Mouse (Mus musculus) heart, adult 18-20 months (tissue): ENCODE data around the gene Polh. TPM values are rescaled to one million over a fixed set of nuclear protein-coding genes. Genes with fewer than 3 reads are reported as not detected.

Source experiments
- DNase-seq, 2 experiments: peaks; one replicate each; pipeline ENCODE4 v3.0.0; 2021 to 2022; ENCODE audit warnings: mixed read lengths in 1 of 2
- long read RNA-seq, 2 experiments: library from polyadenylated mRNA; stranded (forward); transcript quantifications; one replicate each; pipeline ENCODE4 v2.0.0; 2021
- total RNA-seq, 2 experiments: library from RNA; stranded (reverse); gene quantifications; 2 replicates each; pipeline ENCODE4 v1.2.3; 2021

Polh gene
- total RNA-seq, result 1 to 10 TPM; 8.0 to 9.5 TPM
- long read RNA-seq, experiment 1, partial matches to known transcripts, result 0 of 1 reads
- long read RNA-seq, experiment 1, other reads (novel, unspliced or antisense), result 0 of 1 reads
- long read RNA-seq, experiment 2, partial matches to known transcripts, result 0 of 1 reads
- long read RNA-seq, experiment 2, other reads (novel, unspliced or antisense), result 0 of 1 reads

DNA sequence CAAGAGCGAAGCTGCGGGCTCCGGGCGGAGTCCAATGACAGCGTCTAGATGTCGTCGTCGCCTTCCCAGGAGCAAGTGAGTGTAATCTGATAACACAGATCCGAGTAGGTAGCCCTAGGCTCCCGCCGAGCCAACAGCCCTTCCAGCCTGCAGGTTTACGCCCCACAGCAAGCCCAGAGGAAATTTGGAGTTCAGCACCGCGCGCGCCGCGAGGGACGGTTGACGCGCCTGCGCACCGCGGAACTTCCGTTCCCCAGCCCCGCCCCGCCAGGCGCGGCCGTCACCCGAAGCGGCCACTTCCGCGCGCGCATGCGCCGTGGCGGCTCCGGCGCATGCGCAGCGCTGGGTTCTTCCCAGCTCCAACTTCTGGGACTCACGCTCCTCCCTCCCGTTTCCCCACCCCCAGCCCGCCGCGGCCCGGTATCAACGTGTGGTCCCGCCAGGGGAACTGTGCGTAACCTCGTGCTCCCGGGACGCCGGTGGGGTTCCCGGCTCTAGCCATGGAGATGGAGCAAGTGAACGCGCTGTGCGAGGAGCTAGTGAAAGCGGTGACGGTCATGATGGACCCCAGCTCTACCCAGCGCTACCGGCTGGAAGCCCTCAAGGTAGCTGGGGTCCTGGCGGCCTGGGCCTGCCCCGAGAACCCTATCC is at the start of gene Polh, which contains the start of gene Xpo5:
TSS of gene Polh (minus strand) at position 225 of the 651 bp plus-strand sequence.
TSS of gene Xpo5 (plus strand) at position 362 of the 651 bp plus-strand sequence.
- peak; percentile 93 to 95 for DNase-seq

DNA sequence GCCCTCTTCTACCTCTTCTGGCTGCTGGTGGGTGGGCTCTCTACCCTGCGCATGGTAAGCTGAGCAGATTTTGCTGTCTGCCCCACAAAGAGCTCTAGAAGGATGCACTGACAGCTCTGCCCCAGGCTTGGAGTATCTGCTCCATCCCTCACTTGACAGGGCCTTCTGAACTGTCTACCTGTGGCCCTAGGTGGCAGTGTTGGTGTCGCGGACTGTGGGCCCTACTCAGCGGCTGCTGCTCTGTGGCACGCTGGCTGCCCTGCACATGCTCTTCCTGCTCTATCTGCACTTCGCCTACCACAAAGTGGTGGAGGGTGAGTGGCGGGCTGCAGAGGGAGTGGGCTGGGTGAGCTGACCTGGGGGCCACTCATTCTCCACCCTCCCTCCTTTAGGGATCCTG is 48.7 kb upstream of the Polh start:
- no peak for DNase-seq

DNA sequence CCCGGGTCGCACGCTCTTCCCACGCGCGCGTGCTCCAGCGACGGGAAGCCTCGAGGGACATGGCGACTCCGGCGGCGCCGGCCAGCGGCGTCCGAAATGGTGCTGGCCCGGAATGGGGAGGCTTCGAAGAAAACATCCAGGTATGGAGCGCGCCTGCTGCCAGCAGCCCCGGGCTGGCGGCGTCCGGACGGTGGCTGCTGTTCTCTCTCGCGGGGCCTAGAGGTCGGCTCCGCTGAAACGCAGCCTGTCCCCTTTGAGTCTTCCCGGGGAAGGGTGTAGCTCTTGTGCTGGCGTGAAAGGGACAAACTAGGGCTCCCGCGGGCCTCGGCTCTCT is 45.7 kb upstream of the Polh start:
- DNase-seq, result no peak

DNA sequence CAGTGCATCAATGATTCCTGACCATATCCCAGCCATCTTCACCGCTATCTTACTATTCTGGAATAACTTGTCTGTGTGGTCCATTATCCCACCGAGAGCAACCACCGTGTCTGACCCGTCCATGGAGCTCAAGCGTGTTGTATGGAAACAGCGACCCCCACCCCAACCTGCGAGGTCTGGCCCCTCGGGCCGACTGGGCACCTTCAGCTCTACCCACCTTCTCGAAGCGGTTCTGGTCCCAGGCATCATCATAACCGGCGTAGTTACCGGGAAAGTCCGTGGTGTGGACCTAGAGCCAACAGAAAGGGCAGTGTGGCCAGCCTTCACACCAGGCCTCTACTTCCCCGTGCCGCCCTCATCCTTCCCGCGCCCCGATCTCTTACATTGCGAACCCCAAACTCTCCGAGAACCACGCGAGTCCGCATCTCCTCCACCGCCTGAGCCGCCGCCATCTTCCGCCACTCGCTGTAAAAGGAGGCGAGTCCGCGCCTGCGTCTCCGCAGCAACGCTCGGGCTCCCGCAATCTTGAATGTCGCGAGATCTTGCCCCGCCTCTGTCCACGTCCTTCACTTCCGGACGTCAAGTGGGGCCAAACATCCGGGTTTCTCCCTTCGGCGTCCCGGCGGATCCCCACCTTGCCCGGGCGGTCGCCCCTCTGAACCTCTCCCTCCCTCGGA is 45.2 kb upstream of the Polh start, which contains the start of the genes Polr1c and Yipf3:
TSS of gene Polr1c (minus strand) at position 543 of the 677 bp plus-strand sequence.
TSS of gene Yipf3 (plus strand) at position 569 of the 677 bp plus-strand sequence.
- peak; percentile 97 to 98 for DNase-seq

DNA sequence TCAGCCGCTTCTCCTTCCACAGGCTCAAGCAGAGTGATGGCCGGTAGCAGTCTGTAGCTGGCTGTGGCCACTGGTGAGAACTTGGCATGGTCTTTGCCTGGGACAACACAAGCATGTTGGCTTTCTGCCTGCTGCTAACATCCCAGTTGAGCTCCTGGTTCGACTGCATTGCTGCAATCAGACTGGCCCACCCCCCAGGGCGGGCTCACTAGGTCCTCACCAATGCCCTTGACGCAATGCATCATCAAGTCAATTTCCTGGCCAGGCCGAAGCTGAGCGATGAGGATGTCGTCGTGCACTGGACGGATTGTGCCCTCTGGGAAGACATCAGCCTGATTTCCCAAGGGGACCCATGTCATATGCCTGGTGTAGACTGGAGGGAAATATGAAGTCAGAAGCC is 42.1 kb upstream of the Polh start:
- peak in 1 of 2 experiments; percentile 22 for DNase-seq

DNA sequence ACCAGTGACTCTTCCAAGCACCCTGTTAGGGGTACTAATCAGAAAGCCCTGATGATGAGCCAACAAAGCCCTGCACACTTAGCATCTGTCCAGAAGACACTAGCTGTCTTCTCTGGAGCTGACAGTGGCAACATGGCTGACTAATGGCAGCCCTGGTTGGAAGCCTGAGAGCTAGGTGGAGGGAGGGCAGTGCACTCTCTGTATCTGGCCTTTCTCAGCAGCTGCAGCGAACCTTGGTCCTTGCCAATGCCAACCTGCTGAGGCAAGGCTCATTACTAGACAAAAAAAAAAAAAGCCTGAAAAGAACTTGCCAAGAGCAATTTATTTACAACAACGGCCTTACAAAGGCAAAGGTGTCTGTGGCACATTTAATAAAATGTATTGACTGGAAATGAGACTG is 41.2 kb upstream of the Polh start:
- no peak for DNase-seq

DNA sequence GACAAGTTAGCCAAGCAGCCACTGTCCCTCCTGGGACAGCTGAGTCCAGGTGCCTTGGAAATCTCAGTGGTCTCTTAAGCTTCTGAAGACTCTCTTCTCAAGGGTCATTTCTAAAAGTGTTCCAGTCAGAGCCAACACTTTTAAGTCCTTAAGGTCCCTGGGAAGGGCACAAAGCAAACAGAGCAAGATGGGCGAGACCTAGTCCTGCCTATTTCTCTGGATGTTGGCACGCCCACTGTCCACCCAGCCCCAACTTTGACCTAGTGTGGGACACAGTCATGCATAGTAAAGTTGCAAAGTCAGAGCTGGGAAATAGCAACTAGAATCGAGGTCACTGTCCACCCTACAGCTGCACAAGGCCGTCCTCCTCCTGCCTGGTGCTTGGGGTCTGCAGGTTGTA is 40.5 kb upstream of the Polh start:
- no peak for DNase-seq

DNA sequence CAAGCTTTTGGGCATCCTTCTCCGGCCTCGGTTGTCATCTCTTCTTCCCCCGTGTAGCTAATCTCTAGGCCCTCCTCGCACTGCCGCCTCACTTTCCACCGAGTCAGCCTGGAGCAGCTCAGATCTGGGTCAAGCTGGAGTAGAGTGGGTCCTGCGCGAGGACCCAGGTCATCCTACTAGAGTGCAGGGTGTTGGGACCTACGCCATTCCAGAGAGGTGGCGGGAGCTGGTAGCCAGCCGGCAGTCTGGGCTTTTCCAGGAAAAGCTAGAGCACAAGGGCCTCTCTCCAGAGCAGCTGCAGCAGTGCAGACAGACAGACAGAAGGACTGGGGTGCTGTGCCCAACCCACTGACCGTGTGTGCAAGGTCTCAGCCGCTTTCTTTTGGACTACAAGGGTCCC is 39.8 kb upstream of the Polh start:
- DNase-seq, result no peak

DNA sequence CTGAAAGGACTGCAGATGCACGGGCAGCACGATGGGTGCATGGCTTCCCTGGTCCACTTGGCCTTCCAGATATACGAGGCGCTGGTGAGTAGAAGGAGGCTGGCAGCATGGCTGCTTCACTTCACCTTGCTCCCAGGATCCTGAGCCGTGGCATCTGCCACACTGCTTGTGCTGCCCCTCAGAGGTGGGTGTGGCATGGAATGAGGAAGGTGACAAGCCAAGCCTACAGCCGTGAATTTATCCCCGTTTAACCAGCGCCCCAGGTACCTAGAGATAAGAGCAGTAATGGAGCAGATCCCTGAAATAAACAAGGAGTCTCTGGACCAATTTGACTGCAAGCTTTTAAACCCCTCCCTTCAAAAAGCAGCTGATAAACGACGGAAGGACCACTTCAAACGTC is 39.0 kb upstream of the Polh start:
- DNase-seq, result no peak

DNA sequence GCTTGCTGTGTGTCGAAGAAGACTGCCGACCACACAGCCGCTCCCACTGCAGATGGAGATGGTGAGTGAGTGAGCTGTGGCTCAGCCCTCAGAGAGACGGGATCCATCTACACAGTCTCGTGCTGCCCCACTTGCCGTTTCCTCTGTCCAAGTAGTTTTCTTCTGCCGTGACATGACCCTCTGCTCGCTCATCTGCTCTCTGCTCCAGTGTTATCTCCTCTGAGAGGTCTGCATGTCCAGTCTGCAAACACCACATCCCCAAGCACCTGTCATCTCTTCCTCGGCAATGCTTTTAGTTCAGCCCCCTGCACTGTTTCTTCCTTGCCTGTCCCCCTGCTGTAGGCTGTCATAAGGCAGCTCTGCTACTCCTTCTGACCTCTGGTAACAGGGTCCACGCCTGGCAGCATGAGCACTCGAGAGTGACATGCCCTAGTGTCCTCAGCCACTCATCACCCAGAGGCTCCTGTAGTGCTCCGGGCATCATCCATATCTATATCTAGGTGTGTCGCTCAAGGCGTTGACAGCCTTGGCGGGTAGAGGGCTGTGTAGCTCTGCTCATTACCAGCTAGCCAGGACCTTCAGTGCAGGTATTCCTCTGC is 37.2 kb upstream of the Polh start:
- DNase-seq, result no peak

DNA sequence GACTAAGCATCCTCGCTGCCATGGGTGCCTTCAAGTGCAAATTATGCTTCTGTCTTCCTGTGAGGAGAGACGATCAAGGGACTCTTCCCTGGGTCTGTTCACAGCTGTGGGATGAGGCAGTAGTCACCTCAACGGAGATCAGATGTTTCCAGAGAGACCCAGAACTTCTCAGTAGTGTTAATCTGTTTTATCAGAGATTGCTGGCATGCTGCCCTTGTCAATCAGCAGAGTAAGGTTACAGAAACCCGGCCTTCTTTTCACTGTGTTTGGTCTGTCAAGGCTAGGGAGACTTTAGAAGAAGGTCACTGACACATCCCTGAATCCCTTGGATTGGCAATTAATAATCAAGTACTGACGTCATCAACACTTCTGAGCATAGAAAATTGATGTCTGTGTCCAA is 35.0 kb upstream of the Polh start:
- DNase-seq, result no peak

DNA sequence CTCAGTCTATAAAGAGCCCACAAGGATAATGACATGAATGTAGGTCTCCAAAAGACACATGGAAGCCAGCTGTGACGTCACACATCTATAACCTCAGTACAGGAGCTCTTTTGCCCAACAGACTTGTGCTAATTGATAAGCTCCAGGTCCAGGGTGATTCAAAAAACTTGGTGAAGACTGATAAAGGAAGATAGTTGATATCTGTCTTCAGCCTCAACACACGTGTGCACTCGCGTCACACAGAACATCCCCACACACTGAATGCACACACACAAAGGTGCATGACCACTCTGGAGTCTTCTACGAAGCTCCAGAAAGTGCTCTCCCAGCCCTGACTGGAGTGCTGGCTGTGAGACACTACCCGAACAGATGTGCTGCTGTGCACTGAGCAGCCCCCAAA is 34.6 kb upstream of the Polh start:
- DNase-seq, result no peak

DNA sequence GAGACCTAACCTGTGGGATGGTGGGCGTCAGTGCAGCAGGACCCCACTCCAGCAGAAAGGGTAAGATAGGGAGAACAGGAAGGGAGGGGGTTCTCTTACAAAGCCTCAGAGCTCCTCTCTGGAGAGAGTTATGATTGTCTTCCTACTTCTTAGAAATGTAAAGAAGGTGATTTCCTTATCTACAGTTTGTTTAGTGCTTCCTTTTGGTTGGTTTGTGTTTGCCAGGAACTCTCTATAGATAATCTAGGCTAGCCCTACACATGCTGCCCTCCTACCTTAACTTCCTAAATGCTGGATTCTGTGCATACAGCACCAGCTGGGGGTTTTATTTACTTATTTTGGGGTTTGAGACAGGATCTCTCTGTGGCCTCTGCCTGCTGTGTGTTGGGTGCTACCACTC is 33.6 kb upstream of the Polh start:
- DNase-seq, result no peak

DNA sequence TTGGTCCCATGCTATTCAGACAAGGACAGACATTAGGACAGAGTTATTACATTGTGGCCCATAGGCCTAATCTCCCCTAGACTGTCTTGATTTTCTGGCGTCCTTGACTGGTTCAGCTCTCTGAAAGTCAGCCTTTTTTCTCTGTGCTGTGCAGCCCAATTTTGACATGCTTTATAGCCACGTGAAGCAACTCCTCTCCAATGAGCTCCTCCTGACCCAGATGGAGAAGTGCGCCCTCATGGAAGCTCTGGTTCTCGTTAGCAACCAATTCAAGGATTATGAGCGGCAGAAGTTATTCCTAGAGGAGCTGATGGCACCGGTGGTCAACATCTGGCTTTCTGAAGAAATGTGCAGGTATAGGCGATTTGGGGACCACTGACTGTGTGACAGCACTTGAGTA is 25.1 kb upstream of the Polh start:
- no peak for DNase-seq

DNA sequence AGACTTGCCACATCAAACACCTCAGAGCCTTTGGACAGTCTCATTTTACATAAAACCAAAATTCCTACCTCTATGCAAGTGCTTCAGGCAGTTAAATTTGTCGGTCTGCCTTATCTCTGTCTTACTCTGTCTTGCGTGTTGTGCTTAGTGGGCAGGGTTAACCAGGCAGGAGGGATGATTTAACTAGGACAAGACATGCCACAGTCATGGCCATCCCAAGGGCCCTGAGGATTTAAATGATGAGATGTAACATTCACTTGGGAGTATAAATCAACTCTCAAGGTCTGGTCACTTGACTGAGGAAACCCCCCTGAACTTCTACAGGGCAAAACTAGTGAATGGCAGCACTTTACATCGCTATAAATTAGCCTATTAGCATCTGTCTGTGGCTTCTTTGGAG is 19.2 kb upstream of the Polh start:
- no peak for DNase-seq

DNA sequence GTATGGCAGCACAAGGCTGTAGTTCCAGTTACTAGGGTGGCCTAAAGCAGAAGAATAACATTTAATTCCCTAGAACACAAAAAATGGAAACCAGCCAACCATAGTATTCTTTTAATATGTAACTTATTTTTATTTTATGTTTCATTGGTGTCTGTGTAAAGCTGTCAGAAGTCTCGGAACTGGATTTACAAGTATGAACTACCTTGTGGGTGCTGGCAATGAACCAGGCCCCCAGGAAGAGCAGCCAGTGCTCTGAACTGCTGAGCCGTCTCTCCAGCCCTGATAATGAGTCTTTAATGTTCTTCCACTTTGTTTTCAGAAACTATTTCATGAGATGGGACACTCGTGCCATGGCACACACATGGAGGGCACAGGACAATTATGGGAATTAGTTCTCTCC is 8.1 kb upstream of the Polh start:
- DNase-seq, result no peak

DNA sequence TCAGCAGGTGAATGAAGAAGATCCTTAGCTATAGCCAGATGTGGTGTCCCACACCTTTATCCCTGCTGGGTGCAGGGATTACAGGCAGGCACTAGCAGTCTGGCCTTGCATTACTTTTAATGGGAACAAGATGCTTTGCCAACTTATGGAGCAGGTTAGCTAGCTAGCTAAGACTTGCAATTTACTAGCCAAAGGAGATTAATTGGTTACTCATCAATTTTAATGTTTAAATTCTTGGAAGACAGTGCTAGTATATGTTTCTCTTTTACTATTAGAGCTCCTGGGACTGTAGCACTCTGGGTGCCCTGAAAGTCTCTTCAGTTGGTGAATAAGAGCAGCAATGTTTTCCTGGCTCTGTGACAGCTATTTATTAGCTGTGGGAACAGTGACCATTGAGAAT is 4.2 kb upstream of the Polh start:
- no peak for DNase-seq

DNA sequence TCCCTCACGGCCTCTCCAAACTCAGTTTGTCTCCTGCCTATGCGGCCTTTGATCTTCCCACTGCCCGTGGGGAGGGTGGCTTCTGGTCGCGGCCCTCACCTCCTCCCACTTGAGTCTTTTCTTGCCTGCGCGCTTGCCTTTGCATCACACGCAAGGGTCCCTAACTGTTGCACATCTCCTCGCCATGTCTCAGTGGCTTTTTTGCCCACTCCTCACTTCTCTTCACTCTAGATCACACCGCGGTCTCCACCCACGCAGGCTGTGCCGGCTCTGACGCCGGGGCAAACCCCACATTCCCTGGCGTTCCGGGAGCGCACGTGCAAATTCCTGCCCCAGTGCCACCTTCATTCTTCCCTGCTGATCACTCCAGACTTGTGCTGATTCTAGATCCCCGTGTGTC is 633 bp upstream of the Polh start:
- DNase-seq, result no peak

DNA sequence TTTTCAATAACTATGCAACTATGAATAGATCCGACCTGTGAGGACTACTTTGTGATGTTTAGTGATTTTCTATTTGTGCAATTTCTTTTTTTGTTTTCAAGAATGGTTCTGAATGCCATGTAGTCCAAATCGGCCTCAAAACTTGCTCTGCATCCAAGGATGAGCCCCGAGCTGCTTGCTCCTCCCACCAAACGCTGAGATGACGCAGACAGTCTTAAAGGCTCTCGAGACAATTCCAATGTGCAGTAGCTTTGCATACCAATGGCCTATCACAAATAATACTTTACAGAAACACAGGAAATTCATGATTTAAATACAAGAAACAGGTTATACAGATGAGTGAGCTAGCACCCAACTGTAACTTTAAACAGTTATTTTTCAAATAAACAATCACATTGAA is 1.3 kb downstream of the Polh start:
- DNase-seq, result no peak

DNA sequence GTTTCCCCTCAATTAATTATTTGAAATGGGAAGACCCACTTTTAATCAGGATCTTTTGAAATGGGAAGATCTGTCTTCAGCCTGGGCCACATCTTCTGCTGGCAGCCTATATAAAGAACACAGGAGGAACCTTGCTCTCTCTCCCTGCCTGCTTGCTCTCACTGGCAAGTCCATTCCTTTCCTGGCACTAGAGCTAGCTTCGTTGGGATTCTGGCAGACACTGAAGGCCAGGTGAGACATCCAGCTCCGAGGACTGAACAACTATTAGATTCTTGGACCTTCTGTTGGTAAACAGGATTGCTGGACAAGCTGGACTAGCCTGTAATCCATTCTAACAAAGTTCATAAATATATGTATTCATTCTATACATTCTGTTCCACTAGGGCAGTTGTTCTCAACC is 13.6 kb downstream of the Polh start:
- no peak for DNase-seq

DNA sequence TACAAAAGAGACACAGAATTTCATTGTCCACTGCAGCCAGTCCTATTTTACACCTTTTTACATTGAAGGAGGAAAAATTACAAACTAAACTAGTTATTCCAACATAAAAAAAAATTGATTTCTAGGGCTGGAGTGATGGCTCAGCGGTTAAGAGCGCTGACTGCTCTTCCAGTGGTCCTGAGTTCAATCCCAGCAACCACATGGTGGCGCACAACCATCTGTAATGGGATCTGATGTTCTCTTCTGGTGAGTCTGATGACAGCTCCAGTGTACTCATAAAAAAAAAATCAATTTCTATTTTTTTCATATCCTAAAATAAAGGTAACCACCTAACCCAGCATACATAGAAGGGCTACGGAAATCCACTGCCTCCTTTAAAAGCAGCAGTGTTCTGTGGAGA is 20.2 kb downstream of the Polh start:
- peak in 1 of 2 experiments; percentile 12 for DNase-seq

DNA sequence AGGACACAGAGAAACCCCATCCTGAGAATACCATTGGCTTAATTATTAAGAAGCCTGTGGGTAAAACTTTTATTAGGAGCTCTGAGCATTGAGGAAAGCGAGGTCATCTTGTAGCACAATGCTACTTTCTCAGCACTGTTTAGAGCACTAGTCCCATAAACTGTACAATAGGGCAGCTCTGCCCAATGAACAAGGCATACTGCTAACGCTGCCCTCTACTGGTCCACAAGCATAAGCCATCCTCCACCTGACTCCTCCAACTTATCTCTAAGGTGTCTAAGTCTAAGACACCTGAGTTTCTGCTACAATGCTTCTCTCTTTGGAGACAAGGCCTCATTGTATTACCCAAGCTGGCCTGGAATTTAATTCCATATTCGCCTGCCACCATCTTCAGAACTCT is 31.9 kb downstream of the Polh start:
- DNase-seq, result no peak

DNA sequence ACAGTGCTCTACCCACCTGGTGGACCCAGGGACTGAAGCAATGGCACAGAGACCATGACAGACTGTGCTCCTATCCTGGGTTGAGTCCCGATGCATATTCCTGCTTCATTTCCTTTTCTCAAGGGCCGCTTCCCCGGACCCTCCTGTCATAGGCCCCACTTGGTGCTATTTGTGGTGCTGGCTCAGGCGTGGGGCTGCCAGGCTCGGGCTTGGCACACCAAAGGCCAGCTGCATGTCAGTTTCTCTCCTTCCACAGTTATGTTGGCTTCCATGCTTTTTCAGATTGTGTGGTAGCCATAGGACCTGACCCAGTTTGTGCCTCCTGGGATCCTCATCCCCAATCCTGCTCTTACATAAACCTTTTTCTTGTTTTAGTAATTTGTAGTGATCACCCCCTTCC is 33.7 kb downstream of the Polh start:
- DNase-seq, result no peak
